Mouse (Mus musculus) ES-Bruce4 (cell line): ENCODE measurements around the gene Esyt1.
"Not testable (repeated sequence)": the region's sequence is repeated elsewhere in the genome, so short reads cannot be mapped to it uniquely, and the experiment has no call there.

Experiments
- CTCF ChIP-seq: IDR thresholded peaks from one replicate; pipeline ENCODE4 v1.8.1; 2011; ENCODE audit warnings: low read depth, low read length
- POLR2A ChIP-seq: IDR thresholded peaks from one replicate; pipeline ENCODE4 v1.8.1; 2011; ENCODE audit warnings: low read length; ENCODE audit not compliant: insufficient read depth

- TF ChIP-seq POLR2A, CTCF: not testable (repeated sequence)
Measured at GRCm38 (mm10) chr10:128555567-128555966, 29.9 kb upstream of the Esyt1 start.
